Mouse (Mus musculus) heart, postnatal 0 days (tissue): Measurements from ENCODE around the gene Msl1. TPM values are rescaled to one million over a fixed set of nuclear protein-coding genes. Genes with fewer than 3 reads are reported as not detected.

Experiments
- ATAC-seq: fragments of 200-750 bp; cut with Nextera tagmentation; 2 replicates; pipeline ENCODE4 v1.8.0; 2017; ENCODE audit warnings: low read depth, moderate number of reproducible peaks, moderate library complexity; ENCODE audit not compliant: insufficient read depth
- DNase-seq: peaks from one replicate; pipeline ENCODE4 v3.0.0-alpha.2; 2016; ENCODE audit warnings: low spot score
- H3K27ac ChIP-seq: fragments of 300-500 bp; sonication (generic); 2 replicates; pipeline ENCODE4 v1.5.1; 2014; ENCODE audit warnings: low read depth, mild to moderate bottlenecking
- H3K27me3 ChIP-seq: fragments of 300-500 bp; sonication (generic); 2 replicates; pipeline ENCODE4 v1.6.1; 2014; ENCODE audit warnings: low read length, mixed read lengths; ENCODE audit not compliant: control insufficient read depth, insufficient read depth
- H3K36me3 ChIP-seq: fragments of 300-500 bp; sonication (generic); replicated peaks from 2 replicates; pipeline ENCODE4 v1.6.1; 2014; ENCODE audit warnings: low read length, mixed read lengths; ENCODE audit not compliant: control insufficient read depth, insufficient read depth
- H3K4me1 ChIP-seq: fragments of 300-500 bp; sonication (generic); 2 replicates; pipeline ENCODE4 v1.6.1; 2014; ENCODE audit warnings: antibody characterized with exemption; ENCODE audit not compliant: control insufficient read depth, insufficient read depth
- H3K4me2 ChIP-seq: fragments of 300-500 bp; sonication (generic); 2 replicates; pipeline ENCODE4 v1.6.1; 2014; ENCODE audit warnings: low read depth, mild to moderate bottlenecking, low read length, moderate library complexity
- H3K4me3 ChIP-seq: fragments of 300-500 bp; sonication (generic); 2 replicates; pipeline ENCODE4 v1.5.1; 2014; ENCODE audit warnings: low read depth, low read length
- H3K9ac ChIP-seq: fragments of 300-500 bp; sonication (generic); replicated peaks from 2 replicates; pipeline ENCODE4 v1.6.1; 2014; ENCODE audit warnings: low read depth, low read length, mixed read lengths
- H3K9me3 ChIP-seq: fragments of 300-500 bp; sonication (generic); replicated peaks from 2 replicates; pipeline ENCODE4 v1.6.1; 2016; ENCODE audit warnings: low read length; ENCODE audit not compliant: control insufficient read depth
- CTCF ChIP-seq: IDR thresholded peaks from 2 replicates; pipeline ENCODE4 v1.5.1; 2016; ENCODE audit warnings: antibody characterized with exemption, control low read depth, low read depth
- EP300 ChIP-seq: IDR thresholded peaks from 2 replicates; pipeline ENCODE4 v1.6.1; 2016; ENCODE audit warnings: antibody characterized with exemption, low read depth
- WGBS: fragments of 180-500 bp; shearing (Covaris S2); extraction: QIAGEN DNeasy Blood & Tissue Kit; methylation state at CpG from one replicate; pipeline ENCODE4 v1.1.7; 2014; 5-methylcytosine and 5-hydroxymethylcytosine counted together
- polyA plus RNA-seq: library from polyadenylated mRNA; unstranded; fragments of >200 nt; fragmentation: Nextera tagmentation; extraction: Ambion mirVana; gene quantifications from 2 replicates; pipeline ENCODE4 v1.2.1, GENCODE M21; 2015
- total RNA-seq: library from RNA; depleted of rRNA; stranded (reverse); fragments of >200 nt; gene quantifications from 2 replicates; pipeline ENCODE4 v1.2.3, GENCODE M21; 2014; ENCODE audit warnings: low replicate concordance

Gene Msl1
- total and polyA plus RNA-seq, 2 experiments from 2014 or later: 12.6 to 54.6 TPM

GRCm38 (mm10) chr11:98794469-98795014 lies 774 bp upstream of the Msl1 start:
- Histone ChIP-seq H3K4me2 (peak overlapping the region; percentile 90), H3K9ac (peak overlapping the region; percentile 100), H3K9me3 (no peaks in the 10 kb centered on the region), H3K27me3 (no peaks in the 10 kb centered on the region), H3K27ac (peak overlapping the region; percentile 99), H3K4me3 (peak overlapping the region; percentile 99), H3K4me1 (peaks cover 24% of the 10 kb centered on the region), H3K36me3 (peaks cover 11% of the 10 kb centered on the region)
- WGBS: under 1% methylated on average over 21 of the region's 30 CpGs
- DNase-seq (no peak), ATAC-seq (peak; percentile 61)
- no peak for TF ChIP-seq EP300
- peak; percentile 16; the same call in 1 of the 2 replicates for TF ChIP-seq CTCF

- Histone ChIP-seq H3K9me3 (no peaks in the 10 kb centered on the region), H3K27ac (peak overlapping the region; percentile 99), H3K4me2 (peak overlapping the region; percentile 90), H3K4me1 (peaks cover 24% of the 10 kb centered on the region), H3K9ac (peak overlapping the region; percentile 100), H3K27me3 (no peaks in the 10 kb centered on the region), H3K36me3 (peaks cover 25% of the 10 kb centered on the region), H3K4me3 (peak overlapping the region; percentile 99)
- TF ChIP-seq EP300 (no peak), CTCF (no peak)
- 0% methylated on average over 58 of the region's 74 CpGs for WGBS
- ATAC-seq: peak; percentile 34
- no peak for DNase-seq
These were observed 598 bp downstream of the Msl1 start for GRCm38 (mm10) chr11:98795714-98796514.

- peak overlapping the region; percentile 99 for H3K4me3 ChIP-seq
- no peaks in the 10 kb centered on the region for H3K27me3 ChIP-seq
- no peak for DNase-seq
- peak overlapping the region; percentile 99 for H3K27ac ChIP-seq
- 1% methylated on average over 23 of the region's 23 CpGs for WGBS
- 0 out of 2 replicates have a peak, but pooled peaks have one; percentile 7 for ATAC-seq
- H3K9ac ChIP-seq: peak overlapping the region; percentile 100
- H3K9me3 ChIP-seq: no peaks in the 10 kb centered on the region
- no peak for TF ChIP-seq EP300
- TF ChIP-seq CTCF: 0 out of 2 replicates have a peak, but pooled peaks have one; percentile 4
- H3K4me1 ChIP-seq: peaks cover 24% of the 10 kb centered on the region
- peak overlapping the region; percentile 90 for H3K4me2 ChIP-seq
- H3K36me3 ChIP-seq: peaks cover 32% of the 10 kb centered on the region
These were observed 1.4 kb downstream of the Msl1 start for GRCm38 (mm10) chr11:98796515-98797216.

DNA sequence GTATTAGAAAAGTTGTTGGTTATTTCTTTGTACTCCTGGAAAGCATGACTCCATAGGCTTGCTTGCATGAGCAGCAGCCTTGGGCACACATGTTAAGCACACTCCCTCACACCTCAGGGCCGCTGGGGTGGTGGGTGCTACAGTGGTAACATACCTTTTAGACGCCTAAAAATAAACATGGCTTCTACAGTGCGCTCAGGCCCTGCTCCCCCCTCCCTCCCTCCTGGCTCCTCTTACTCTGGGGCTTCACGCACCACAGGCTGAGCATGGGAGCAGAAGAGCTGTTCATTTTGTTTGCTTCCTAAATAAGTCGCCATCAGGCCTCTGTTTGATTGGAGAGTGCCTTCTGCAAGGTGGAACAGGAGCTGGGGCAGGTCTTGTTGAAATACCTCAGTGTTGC lies 2.0 kb downstream of the Msl1 start:
- 2% methylated on average over 5 of the region's 5 CpGs for WGBS
- no peak for DNase-seq

GRCm38 (mm10) chr11:98797909-98798308 lies 2.6 kb downstream of the Msl1 start:
- peak overlapping the region; percentile 90 for H3K4me2 ChIP-seq
- H3K4me3 ChIP-seq: peak overlapping the region; percentile 99
- peaks cover 45% of the 10 kb centered on the region for H3K36me3 ChIP-seq
- peaks cover 24% of the 10 kb centered on the region for H3K4me1 ChIP-seq
- ATAC-seq: no peak
- no peak for TF ChIP-seq EP300
- TF ChIP-seq CTCF: no peak
- no peaks in the 10 kb centered on the region for H3K27me3 ChIP-seq
- no peaks in the 10 kb centered on the region for H3K9me3 ChIP-seq
- 26% methylated on average over 4 of the region's 4 CpGs for WGBS
- H3K9ac ChIP-seq: peak overlapping the region; percentile 100; the same call in 1 of the 2 replicates
- peak overlapping the region; percentile 99 for H3K27ac ChIP-seq
- DNase-seq: no peak

More for the DNA sequence above, 2.0 kb downstream of the Msl1 start:
- Histone ChIP-seq H3K9ac (peak overlapping the region; percentile 100), H3K4me2 (peak overlapping the region; percentile 90), H3K27ac (peak overlapping the region; percentile 99), H3K27me3 (no peaks in the 10 kb centered on the region), H3K36me3 (peaks cover 39% of the 10 kb centered on the region), H3K4me1 (peaks cover 24% of the 10 kb centered on the region), H3K4me3 (peak overlapping the region; percentile 99), H3K9me3 (no peaks in the 10 kb centered on the region)
- TF ChIP-seq EP300 (no peak), CTCF (no peak)
- ATAC-seq: no peak
